Mouse (Mus musculus) lung, postnatal 4 days (tissue): ENCODE data around the gene Mafk.

Source experiments
- DNase-seq, 2 experiments: peaks; one replicate each; pipeline ENCODE4 v3.0.0; 2021

The Mafk gene

DNA sequence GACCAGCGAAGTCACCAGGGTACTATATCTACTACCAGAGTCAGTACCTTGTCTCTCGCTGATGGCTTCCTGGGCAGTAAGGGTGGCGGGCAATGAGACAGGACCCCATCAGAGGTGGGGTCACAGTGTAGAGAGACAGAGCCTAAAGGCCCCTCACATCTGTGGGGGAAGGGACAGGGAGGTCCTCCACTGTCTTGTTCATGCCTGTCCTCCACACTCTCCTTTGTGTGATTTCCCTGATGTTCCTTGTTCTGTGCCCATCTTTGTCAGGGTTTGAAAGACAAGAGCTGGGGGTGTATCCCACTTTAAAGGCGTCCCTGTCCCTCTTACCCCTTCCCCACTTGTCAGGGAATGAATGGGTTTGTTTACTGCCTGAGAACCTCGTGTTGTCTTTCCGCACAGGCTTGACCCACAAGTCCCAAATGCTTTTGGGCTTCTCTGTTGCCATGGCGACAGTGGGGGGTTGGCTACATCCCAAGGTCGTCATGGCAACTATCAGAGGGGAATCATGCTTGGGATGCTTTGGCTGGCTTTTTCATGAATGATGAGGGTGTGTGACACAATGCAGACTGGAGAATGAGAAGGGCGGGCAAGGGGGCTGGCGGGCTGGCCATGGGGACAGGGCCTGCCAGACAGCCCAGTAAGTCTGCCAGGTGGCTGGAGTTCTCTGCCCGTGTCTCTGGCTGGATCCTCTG is 6.3 kb downstream of the Mafk start:
- peak; percentile 90 to 95 for DNase-seq

DNA sequence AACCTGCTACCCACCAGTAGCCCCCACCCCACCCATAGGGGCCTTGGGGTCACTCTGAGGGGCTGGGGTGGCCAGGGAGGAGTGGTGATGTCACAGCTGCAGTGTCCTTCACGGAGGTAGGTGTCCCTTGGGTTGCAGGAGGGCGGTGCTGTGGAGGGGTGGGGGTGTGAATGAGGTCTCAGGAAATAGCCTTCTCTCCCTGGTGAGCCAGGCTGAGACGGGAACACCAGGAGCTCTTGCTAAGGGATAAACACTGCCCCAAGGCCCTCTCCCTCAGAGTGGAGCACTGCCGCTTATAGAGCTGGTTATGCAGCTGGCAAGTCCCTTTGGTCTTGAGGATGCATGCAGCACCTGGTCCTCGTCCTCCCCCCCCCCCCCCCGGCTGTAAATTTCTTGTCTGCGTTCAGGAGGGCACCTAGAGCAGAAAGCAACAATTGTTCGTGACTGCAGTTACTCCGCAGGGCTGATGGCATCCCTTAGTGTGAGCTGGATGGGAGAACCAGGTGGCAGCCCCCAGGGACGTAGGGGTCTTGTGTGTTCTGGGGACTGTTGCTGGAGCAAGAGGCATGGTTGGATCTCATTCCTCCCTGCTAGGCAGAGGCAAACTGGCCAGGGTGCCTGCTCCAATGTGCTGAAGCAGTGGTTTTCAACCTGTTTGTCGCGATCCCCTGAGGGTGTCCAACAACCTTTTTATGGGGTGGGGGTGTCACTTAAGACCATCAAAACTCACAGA is 7.0 kb downstream of the Mafk start:
- DNase-seq = peak in 1 of 2 experiments; percentile 20

DNA sequence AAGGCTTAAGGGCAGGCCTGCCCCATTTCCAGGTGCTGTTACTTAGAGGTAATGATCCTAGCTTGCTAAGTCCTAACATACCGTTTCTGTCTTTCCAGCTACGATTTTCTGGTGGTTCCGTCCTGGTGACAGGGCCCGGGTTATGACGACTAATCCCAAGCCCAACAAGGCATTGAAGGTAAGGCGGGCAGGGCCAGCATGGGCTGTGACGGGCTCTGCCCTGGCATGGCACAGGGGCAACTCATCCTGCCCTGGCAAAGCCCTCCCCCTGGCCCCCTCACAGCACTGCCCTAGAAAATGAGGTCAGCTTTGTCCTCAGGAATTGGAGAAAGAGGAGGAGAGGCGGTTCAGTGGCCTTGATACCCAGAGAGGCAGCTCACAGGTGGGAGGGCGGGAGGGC is 7.7 kb downstream of the Mafk start:
- no peak for DNase-seq

DNA sequence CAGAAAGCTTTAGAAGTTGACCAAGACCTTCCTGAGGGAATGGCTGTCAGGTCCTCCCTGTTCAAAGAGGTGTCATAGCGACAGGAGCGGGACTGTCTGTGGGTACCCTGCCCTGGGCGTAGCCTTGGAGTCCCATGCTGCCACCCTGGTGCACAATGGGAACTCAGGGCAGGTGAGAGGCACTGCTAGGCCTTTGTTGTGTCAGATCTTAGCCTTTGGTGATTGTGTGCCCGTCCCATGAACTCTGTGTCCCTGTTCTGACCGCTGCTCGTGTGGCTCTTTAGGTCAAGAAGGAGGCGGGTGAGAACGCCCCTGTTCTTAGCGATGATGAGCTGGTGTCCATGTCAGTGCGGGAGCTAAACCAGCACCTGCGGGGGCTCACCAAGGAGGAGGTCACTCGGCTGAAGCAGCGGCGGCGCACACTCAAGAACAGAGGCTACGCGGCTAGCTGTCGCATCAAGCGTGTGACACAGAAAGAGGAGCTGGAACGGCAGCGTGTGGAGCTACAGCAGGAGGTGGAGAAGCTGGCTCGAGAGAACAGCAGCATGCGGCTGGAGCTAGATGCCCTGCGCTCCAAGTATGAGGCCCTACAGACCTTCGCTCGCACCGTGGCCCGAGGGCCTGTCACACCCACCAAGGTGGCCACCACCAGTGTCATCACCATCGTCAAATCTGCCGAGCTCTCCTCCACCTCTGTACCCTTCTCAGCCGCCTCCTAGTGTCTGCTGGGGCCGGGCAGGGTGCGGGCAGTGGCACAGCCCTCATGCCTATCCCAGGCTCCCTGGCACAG is 8.7 kb downstream of the Mafk start:
- DNase-seq = peak in 1 of 2 experiments; percentile 24

DNA sequence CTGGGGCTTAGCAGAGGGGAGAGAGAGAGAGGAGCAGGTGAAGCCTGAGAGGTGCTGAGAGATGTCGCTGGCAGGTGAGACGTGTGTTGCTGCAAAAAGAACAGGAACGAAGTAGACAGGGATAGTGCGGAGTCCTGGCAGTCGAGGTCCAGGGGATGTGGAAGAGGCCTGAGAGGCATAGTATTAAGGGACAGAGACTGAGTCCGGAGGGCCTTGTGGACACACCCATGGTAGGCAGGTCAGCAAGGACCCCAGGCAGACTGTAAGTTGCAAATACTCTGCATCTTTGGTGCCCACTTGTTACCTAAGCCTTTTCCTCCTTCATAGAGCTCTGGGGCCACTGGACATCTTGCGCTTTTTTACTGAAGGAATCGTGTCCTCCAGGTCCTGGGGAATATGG is 9.9 kb downstream of the Mafk start:
- DNase-seq = no peak

DNA sequence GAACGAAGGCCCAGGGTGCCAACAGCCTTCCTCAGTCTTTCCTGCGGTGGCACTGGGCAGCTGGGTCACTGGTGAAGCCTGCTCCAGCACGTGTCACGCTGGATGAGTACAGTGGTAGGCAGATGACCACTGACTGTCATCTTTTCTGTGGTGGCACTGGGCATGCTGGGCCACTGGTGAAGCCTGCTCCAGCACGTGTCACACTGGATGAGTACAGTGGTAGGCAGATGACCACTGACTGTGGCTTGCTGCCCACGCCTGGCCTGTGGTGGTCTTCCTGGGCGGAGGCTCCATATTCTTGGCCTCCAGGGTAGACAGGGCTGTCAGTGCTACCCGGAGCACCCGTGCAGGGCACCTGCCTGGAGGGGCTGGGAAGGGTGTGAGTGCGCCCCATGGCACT is 10.6 kb downstream of the Mafk start:
- no peak for DNase-seq

DNA sequence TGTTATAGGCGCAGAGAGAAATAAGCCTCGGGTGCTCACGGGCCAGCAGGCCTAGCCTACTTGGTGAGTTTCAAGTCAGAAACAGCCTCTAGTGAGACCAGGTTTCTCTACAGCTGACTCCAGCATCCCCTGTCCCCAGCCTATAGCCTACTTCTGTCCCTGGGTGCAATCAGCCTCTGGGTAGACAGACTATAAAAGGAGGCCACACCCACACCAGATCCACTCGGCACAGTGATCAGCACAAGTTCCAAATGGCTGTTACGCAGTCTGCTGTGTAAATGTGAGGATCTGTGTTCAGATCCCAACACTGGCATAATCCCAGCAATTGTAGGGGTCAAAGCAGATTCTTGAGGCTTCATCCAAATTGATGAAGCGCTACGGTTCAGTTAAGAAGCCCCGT is 11.9 kb downstream of the Mafk start:
- DNase-seq = no peak

DNA sequence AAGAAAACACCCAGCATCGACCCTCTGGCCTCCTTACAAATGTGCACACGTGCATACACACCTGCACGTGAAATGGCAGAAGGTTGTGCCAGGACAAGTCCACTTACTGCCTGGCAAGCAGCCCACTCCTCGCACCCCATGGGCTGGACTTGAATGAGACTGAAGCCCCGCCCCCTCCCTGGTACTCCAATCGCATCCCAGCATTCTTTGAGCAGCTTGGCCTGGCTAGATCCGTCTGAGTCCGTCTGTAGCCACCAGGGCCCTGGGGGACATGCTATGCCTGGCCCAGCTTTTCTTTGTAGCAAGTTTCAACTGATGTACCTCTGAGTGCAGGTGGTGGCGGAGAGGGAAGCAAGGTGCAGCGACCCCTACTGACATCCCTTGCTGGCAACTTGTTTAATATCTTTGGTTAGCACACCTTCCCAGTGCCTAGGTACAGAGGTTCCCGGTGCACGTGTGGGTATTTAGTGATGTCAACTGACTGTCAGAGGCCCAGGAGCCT is 12.3 kb downstream of the Mafk start:
- peak; percentile 81 to 86 for DNase-seq

DNA sequence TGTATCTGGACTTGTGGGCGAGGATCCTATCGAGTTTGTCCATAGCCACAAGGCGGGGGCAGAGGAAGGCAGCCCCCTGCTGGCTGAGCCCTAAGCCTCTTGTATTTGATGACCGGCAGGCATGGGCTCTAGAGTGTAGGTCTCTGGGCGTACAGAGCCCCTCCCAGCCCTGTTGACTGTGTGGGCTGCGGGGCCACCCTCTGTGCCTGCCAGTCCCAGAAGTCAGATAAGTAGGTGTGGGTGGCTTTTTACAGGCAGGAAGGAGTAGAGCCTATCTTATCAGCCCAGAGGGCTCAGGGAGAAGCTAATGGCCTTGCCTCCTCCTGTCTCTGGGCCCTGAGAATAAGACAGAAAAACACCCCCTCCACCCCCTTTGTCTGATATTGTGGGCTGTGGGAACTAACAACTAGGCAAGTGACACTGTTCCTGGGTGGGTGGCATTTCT is 12.8 kb downstream of the Mafk start:
- DNase-seq = no peak

DNA sequence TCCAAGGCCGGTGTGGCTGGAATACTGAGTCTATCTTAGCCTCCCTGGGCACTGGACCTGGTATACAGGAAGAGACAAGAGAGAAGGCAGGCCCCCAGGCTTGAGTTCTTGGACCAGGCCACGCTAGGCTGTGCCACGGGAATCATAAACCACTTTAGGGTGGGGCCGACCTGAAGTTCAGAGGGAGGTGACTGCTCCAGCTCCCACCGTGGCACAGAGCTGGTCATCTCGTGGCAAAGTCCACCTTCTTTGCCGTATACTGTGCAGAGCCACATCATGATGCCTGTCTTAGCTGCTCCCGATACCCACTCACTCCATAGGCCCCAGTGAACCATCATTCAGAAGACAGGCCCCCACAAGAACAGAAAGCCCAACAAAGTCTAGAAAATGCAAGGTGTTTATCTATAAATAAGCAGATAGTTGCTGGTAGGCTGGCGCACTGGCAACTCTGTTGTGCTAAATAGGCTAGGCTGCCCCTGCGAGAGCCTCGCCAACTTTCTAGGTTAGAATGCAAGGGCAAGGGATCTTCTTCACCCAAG is 13.3 kb downstream of the Mafk start:
- no peak for DNase-seq

DNA sequence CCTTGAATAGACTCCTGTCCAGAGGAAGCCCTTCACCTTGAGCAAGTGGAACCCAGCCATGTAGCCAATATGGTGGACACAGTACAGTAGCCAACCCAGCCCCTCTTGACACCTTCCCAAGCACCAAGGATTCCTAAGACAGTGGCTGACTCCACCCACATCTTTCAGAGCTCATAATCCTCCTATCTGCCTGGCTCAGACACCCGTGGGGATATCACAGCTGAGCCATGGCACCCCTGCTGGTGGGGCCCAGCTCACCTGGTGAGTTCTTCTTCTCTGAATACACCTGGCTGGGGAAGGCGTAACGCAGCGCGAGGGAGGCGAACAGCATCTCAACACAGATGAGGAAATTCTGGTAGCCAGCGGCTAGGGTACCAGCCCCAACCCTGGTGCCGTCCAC is 14.6 kb downstream of the Mafk start:
- DNase-seq = no peak

DNA sequence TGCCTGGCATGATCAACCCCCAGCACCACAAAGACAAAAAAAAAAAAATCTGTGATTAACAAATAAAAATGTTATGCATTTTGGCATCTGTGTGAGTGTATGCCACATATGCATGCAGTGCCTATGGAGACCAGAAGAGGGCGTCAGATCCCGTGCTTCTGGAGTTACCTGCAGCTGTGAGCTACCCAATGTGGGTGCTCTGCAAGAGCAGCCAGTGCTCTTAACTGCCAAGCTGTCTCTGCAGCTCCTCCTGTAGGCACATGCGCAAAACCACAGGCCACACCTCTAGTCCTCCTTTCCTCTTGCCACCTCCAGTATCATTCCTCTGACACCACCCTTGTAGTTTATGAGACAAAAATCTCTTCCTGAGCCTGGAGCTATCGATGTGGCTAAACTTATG is 18.1 kb downstream of the Mafk start:
- DNase-seq = peak in 1 of 2 experiments; percentile 18

DNA sequence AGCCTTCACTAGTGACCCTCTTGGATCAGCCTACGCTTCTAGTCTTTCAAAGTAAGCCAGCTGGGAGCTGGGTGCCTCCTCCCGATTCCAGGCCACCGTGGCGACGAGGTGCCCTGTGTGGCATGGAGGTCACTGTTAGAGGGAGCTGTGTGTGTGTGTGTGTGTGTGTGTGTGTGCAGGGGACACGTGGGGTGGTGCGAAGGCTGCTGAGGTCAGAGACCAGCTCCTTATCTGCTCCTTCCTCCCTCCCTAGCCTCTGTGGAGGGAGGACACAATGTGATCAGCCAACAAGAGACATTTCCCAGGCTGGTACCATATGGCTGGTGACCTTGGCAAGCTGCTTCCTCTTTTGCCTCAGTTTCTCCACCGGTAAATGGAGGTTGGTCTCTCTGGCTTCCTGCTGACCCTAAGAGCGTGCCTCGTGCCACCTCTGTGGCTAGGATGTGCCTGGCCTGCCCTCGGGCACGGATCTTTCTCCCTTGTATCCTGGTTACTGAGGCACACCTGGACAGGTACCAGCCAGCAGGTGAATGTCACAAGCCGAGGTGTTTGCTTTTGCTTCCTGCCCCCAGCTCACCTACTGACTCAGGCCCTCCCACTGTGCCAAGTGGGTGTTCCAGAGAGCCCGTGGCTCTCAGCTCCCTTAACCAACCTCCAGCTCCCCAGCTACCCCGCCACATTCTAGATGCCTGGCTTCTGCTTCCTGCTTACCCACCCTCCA is 20.5 kb downstream of the Mafk start:
- no peak for DNase-seq

DNA sequence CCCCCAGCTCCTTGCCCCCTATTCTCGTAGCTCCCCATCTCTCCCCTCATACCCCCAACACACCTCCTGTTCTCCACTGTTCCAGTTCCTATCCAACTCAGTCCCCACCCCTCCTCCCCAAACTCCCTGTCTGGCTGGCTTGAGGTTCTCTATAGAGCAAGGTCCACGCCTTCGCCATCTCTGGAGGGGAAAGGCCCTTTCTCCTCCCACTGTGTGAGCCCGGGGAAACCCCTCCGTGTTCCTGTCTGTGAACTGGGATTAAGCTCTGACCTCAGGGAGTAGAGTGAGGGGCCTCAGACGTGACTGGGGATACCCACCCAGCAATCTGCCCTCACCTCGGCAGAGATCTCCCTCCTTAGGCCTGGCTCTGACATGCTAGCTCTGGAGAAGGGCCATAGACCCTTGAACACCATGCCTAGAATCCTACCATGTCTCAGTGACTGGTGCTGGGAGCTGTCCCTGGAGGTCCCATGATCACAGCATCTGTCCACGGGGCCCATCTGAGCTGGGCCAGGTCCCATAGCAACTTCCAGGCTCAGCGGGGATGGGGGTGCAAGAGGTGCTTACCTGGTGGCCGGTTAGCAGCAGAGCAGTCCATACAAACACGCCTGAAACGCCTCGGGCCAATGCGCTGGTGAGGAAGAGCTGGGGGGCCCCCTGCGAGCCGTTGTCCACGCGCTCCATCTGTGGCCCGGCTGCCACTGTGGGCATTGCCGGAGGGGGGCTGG is 21.2 kb downstream of the Mafk start:
- DNase-seq = no peak

DNA sequence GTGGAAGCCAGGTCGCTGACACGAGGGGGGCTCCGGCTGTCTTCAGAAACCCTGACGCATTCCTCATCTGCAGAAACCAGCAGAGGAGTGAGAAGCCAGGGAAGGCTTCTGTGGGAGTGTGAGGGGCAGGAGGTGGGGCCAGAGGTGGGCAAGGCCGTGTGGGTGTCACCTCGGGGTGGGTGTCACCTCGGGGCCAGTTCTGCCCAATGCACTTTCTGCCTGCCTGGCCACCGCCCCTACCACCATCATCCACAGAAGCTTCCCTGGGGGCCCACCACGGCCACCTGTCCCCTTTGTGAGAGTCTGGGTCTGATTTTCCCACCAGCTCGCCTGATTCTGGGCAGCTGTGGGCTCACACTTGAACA is 21.8 kb downstream of the Mafk start:
- no peak for DNase-seq

DNA sequence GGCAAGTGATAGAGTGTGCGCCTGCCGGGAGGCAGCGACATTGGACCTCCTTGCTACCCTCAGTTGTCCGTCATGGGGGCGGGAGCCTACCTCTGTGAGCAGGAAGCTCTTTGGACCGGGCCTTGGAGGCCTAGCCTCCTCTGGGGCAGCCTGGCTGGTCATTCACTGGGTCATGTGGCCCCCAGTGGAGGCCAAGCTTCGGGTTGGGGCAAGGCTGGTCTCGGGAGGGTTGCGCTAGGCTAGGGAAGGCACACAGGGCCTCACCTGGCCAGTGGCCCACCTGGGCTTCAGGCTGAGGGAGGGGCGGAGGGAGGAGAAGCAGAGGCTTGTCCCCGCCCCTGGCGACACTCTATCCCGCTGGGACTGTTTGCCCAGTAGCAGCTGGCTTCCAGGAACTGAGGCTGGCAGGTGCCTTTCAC is 22.7 kb downstream of the Mafk start:
- peak; percentile 75 to 88 for DNase-seq

DNA sequence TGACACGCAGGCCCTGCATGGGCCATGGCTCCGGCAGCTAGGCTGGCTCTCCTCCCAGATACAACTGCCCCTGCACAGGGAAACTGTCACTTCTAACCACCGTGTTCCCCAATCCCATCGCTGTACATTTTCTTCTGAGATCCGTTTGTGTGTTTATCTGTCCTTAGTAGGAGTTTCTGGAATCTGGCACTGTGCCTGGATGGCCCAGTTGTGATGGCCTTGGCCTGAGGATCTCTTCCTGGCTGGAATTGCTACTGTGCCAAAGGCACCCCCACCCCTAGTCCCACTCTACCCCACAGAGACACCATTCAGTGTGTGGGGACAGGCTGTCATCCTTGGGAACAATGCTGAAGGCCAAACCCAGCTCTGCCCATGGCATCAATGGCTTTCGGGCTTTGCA is 24.7 kb downstream of the Mafk start:
- peak; percentile 31 to 62 for DNase-seq

DNA sequence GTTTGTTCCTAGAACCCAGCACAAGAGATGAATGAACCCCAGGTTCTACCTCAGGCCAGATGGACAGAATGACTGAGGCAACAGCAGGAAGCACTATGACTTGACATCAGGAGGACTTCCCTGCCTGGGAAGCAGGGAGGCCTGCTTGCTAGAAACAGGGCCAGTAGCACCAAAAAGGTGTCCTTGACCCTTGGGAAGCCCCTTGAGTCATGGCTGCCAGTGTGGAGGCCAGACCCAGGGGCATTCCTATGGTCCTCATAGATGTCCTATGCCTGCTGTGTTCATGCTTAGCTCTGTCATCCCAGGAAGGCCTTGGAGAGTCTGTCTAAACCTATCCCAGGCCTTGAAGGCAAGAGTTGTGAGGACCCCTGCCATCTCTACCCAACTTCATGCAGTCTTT is 25.1 kb downstream of the Mafk start:
- no peak for DNase-seq

DNA sequence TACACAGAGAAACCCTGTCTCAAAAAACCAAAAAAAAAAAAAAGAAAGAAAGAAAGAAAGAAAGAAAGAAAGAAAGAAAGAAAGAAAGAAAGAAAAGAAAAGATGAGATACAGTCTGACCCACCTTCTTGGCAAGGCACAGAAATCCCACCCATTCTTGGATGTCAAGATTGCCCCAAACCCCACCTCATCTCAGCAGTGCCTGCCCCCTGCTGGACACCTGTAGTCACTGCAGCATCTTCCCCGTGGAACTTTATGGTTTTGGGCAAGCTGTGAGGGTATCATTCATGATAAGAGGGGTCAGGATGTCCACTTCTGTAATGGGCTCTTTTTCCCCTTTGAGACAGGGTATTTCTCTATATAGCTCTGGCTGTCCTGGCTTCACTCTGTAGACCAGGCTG is 26.0 kb downstream of the Mafk start:
- no peak for DNase-seq

DNA sequence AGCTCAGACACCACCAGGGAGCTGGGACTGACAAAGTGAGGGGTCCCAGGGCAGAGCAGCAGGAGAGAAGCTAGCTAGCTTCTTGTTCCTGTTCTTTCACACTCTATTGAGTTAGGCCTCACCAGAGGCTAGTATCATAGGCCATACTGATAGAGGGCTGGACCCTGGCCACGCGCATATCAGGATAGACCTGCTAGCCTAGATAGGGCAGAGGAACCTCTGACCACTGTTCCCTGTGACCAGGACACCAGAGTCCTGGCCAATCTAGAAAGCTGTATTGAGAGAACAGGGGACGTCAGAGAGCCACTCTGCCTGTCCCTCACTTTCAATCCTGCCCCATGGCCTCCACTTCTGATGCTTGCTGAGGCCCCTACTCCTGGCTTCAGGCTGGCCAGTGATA is 26.7 kb downstream of the Mafk start:
- no peak for DNase-seq

DNA sequence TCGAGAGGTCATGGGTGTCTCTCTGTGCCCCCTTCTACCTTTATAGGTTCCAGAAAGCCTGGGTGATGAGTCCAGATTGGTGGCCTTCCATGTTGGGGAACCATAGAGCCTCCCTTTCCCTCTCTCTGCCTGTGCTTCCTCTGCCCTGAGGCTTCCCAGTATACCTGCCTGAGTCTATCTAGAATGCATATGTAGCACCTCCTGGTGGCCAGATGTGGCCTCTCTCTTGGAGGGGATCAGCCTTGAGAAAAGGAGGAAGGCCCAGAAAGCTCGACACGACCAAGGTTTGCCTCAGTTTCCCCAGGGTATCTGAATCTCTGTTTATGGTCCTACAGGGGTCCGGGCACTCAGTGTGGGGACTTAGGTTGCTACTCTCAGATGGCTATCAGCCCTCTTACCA is 27.5 kb downstream of the Mafk start:
- DNase-seq = peak in 1 of 2 experiments; percentile 63
